Mouse (Mus musculus) hindlimb bud, embryonic 11.5 days (tissue): ENCODE data around the gene Ctdspl.

Experiments
- DNase-seq: peaks from one replicate; pipeline ENCODE4 v3.0.0-alpha.2; 2012; ENCODE audit warnings: low read depth, low spot score; ENCODE audit errors: extremely low spot score

Gene Ctdspl

GRCm38 (mm10) chr9:119090462-119090861, 164.2 kb downstream of the Ctdspl start:
- no peak for DNase-seq

GRCm38 (mm10) chr9:119091581-119092310, 165.5 kb downstream of the Ctdspl start:
- DNase-seq: no peak

- no peak for DNase-seq
Measured at GRCm38 (mm10) chr9:119092473-119093418, 166.5 kb downstream of the Ctdspl start.
